Mouse (Mus musculus) layer of hippocampus, postnatal 25 days (tissue): ENCODE measurements at regions not wholly inside any gene's neighbourhood (a gene's known extent, or its start where the extent isn't known, plus 50 kb on each side); places are given as distances from the start of the nearest gene placed in this dataset.
A peak's percentile ranks its signal among the peaks of the same experiment; 100 is the strongest.
"Not testable (repeated sequence)": the region's sequence is repeated elsewhere in the genome, so short reads cannot be mapped to it uniquely, and the experiment has no call there.

Experiments used
- DNase-seq, 2 experiments: peaks; one replicate each; pipeline ENCODE4 v3.0.0; 2022; ENCODE audit warnings: mixed read lengths in 2 of 2, low spot score in 1 of 2; ENCODE audit errors: extremely low spot score in 1 of 2

- peak; percentile 63 to 75 for DNase-seq
Observed at GRCm38 (mm10) chr17:17293932-17294534, 80.1 kb upstream of the Riok2 start.

GRCm38 (mm10) chr17:17295037-17295436 lies 79.1 kb upstream of the Riok2 start:
- DNase-seq, result not testable (repeated sequence)

GRCm38 (mm10) chr17:17303496-17303895 lies 70.6 kb upstream of the Riok2 start:
- not testable (repeated sequence) for DNase-seq
